Mouse (Mus musculus) inflammation-experienced regulatory T-cells (primary cell): ENCODE results near the gene Trim30b. TPM values are rescaled to one million over a fixed set of nuclear protein-coding genes. Genes with fewer than 3 reads are reported as not detected.

ENCODE experiments used
- polyA plus RNA-seq, 2 experiments: library from polyadenylated mRNA; unstranded; fragments of 100-300 nt; shearing (Covaris generic); gene quantifications; one replicate each; pipeline ENCODE4 v1.2.1; 2017

The Trim30b gene
- 1 to 10 TPM in 1 of 2 experiments, under 1 TPM in 1; 0.69 to 1.5 TPM for polyA plus RNA-seq

DNA sequence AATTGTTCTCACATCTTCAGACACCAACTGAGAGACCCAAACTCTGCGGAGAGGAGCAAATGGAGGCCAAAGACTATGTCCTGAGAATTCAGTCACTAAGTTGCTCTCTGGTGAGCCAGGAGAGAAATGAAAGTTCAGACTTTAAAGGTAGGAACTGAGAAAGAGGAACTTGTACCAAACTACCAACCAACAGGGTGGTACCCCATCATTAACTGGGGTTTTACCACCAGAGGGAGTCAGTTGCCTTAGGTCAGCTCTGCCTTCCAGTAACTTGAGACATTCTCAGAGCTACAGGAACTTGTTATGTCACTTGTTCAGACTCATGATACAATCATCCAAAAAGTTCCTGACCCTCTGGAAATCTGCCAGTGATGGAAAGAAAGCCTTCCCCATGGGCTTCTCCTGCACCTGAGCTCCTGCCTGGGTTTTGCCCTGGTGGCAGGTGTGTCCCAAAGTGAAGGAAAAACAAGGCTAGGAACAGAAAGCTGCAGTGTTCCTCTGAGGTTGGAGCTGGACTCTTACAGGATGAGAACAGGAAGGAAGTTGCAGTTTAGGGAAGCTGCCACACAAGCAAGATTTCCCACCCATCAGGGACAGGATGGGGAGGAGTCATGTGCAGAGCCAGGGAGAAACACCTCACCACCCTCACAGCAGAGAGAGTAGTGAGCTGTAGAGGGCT lies at the start of gene Trim30b:
TSS of gene Trim30b (minus strand) at position 149 of the 679 bp plus-strand sequence.

DNA sequence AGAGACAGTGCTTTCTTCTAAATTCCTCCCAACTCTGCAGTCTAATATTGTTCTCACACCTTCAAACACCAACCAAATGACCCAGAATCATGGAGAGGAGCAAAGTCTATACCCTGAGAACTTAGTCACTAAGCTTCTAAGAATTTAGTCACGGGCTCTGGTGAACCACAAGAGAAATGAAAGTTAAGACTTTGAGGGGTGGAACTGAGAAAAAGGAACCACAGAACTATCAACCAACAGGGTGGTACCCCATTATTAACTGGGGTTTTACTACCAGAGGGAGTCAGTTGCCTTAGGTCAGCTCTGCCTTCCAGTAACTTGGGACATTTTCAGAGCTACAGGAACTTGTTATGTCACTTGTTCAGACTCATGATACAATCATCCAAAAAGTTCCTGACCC lies 31.0 kb upstream of the Trim30b start, which contains the start of gene Trim30c:
TSS of gene Trim30c (minus strand) at position 140 of the 400 bp plus-strand sequence.

DNA sequence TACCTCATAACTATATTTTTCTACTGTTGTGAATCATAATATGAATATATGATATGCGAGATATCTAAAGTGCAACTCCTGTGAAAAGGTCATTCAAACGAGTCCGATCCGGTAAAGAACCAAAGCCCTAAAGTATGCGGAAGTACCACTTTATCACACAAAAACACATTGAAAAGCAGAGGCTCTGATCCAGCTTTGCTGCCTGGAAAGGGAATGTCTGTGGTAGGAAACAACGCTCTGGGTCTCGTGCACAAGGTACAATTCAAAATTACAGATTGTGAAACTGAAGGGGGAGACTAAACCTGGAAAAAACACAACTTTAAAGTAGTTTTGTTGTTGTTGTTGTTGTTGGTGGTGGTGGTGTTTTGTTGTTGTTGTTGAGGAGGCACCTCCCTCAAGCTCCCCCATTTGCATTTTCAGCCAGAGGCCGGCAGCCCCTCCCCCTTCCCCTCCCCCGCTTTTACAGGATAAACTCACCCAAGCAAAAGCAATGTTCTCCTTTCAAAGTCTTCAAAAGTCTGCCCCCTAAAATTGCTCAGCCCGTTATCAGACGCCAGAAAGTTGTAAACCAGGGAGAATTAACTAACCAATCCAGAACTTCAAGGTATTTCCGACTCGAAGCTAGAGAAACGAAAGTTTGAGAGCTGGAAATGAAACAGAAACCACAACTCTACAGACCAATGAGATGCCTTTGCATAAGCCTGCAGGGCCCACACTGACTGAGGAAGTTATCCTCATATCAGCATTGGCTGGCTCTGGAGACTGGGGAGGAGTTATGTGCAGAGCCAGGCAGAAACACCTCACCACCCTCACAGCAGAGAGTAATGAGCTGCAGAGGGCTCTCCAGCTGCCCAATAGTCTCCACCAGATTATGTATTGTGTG lies 16.7 kb downstream of the Trim30b start, which contains the start of gene Trim12c:
TSS of gene Trim12c (minus strand) at position 646 of the 883 bp plus-strand sequence.

DNA sequence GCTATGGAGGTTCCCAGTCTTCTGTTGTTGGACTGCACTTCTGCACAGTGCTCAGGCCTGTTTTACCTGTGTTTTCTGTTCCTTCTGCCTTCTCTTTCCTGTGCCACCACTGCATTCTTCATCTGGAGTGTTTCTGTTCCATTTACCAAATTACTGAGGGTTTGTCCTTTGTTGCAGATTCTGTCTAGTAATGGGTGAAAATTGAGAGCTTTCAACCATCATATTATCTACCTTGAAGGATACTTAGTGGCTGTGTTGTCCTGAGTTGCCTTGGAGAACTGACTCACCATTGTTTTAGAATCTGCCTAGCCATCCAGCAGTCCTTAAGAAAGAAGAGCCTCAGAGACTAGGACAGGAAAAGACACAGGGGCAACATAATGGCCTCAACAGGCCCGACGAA lies 40.5 kb downstream of the Trim30b start, which contains the start of gene Trim34b:
TSS of gene Trim34b (plus strand) at position 301 of the 400 bp plus-strand sequence.

DNA sequence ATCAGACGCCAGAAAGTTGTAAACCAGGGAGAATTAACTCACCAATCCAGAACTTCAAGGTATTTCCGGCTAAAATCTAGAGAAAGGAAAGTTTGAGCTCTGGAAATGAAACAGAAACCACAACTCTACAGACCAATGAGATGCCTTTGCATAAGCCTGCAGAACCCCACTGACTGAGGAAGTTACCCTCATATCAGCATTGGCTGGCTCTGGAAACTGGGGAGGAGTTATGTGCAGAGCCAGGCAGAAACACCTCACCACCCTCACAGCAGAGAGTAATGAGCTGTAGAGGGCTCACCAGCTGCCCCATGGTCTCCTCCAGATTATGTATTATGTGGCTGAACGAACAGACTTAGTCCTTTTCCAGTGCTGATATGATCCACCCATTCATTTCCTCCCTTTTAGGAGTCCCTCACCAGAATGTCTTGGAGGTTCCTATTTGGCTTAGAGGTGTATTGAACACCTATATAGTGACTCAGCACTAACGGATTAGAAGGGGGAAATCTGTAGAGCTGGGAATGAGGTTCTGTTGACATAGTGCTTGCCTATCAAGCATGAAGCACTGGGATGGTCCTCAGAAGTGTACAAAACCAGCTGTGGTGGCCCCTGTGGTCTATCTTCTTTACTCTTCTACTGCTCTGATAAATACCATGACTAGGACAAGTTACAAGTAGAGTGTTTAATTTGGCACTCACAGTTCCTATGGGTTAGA lies 54.2 kb downstream of the Trim30b start, which contains the start of gene Trim12a:
TSS of gene Trim12a (minus strand) at position 98 of the 712 bp plus-strand sequence.

Other genes with a start within 250 kb of the Trim30b start
- not detected for gene Ubqln5, start 240.1 kb downstream of the Trim30b start, polyA plus RNA-seq
- gene Olfr643, start 232.5 kb downstream of the Trim30b start, polyA plus RNA-seq, result not detected
- gene Ubqln3, start 226.6 kb downstream of the Trim30b start, polyA plus RNA-seq, result not detected
- not detected for gene Ubqlnl, start 219.3 kb downstream of the Trim30b start, polyA plus RNA-seq
- under 1 TPM in 1 of 2 experiments, not detected in 1; 0.07 TPM for gene Olfm5, start 205.1 kb downstream of the Trim30b start, polyA plus RNA-seq
- under 1 TPM in 1 of 2 experiments, not detected in 1; 0.10 TPM for gene Olfr648, start 186.5 kb downstream of the Trim30b start, polyA plus RNA-seq
- gene Olfr649, start 173.9 kb downstream of the Trim30b start, polyA plus RNA-seq, result not detected
- gene Trim6, start 151.1 kb downstream of the Trim30b start, polyA plus RNA-seq, result 1 to 10 TPM; 2.7 to 3.6 TPM
- 10 to 100 TPM; 41.8 to 55.6 TPM for gene Trim34a, start 125.4 kb downstream of the Trim30b start, polyA plus RNA-seq
- 10 to 100 TPM; 25.7 to 25.9 TPM for gene Trim5, start 81.8 kb downstream of the Trim30b start, polyA plus RNA-seq
- 100 to 1,000 TPM; 128 to 154 TPM for gene Trim12a, start 54.4 kb downstream of the Trim30b start, polyA plus RNA-seq
- gene Trim34b, start 40.4 kb downstream of the Trim30b start, polyA plus RNA-seq, result 1 to 10 TPM; 1.5 to 2.2 TPM
- gene Trim12c, start 16.5 kb downstream of the Trim30b start, polyA plus RNA-seq, result 10 to 100 TPM; 19.3 to 21.5 TPM
- gene Trim30c, start 31.0 kb upstream of the Trim30b start, polyA plus RNA-seq, result under 1 TPM; 0.60 to 0.82 TPM
- 10 to 100 TPM; 52.1 to 52.3 TPM for gene Trim30a, start 95.3 kb upstream of the Trim30b start, polyA plus RNA-seq
- 10 to 100 TPM; 18.5 to 22.7 TPM for gene Trim30d, start 138.0 kb upstream of the Trim30b start, polyA plus RNA-seq
- gene Olfr651, start 180.2 kb upstream of the Trim30b start, polyA plus RNA-seq, result under 1 TPM in 1 of 2 experiments, not detected in 1; 0.64 TPM
- gene Olfr652, start 191.0 kb upstream of the Trim30b start, polyA plus RNA-seq, result 1 to 10 TPM in 1 of 2 experiments, under 1 TPM in 1; 0.14 to 1.6 TPM
- gene Olfr653, start 207.4 kb upstream of the Trim30b start, polyA plus RNA-seq, result under 1 TPM in 1 of 2 experiments, not detected in 1; 0.83 TPM
- gene Olfr654, start 217.1 kb upstream of the Trim30b start, polyA plus RNA-seq, result not detected
- under 1 TPM in 1 of 2 experiments, not detected in 1; 0.51 TPM for gene Olfr655, start 231.9 kb upstream of the Trim30b start, polyA plus RNA-seq
- under 1 TPM in 1 of 2 experiments, not detected in 1; 0.09 TPM for gene Olfr656, start 244.1 kb upstream of the Trim30b start, polyA plus RNA-seq